Mouse (Mus musculus) urinary bladder, adult 2 months (tissue): Measurements from ENCODE around the gene Pxdn. TPM values are rescaled to one million over a fixed set of nuclear protein-coding genes. Genes with fewer than 3 reads are reported as not detected.

Source experiments
- DNase-seq: peaks from one replicate; pipeline ENCODE4 v3.0.0; 2022; ENCODE audit warnings: low spot score
- polyA plus RNA-seq: library from polyadenylated mRNA; depleted of rRNA; stranded (reverse); fragments of >200 nt; gene quantifications from 2 replicates; pipeline ENCODE4 v1.2.3, GENCODE M21; 2012

Pxdn gene
- polyA plus RNA-seq, 1 experiment: 32.2 TPM

- no peak for DNase-seq
Measured at GRCm38 (mm10) chr12:29952102-29952501, 14.7 kb downstream of the Pxdn start.

- no peak for DNase-seq
Measured at GRCm38 (mm10) chr12:29953999-29954398, 16.6 kb downstream of the Pxdn start.

GRCm38 (mm10) chr12:29954464-29954863 lies 17.1 kb downstream of the Pxdn start:
- no peak for DNase-seq

GRCm38 (mm10) chr12:29956969-29957368 lies 19.6 kb downstream of the Pxdn start:
- no peak for DNase-seq

- no peak for DNase-seq
Measured at GRCm38 (mm10) chr12:29958637-29959036, 21.2 kb downstream of the Pxdn start.

GRCm38 (mm10) chr12:29961041-29961440 lies 23.6 kb downstream of the Pxdn start:
- no peak for DNase-seq

- DNase-seq: no peak
Measured at GRCm38 (mm10) chr12:29965016-29965415, 27.6 kb downstream of the Pxdn start.

- no peak for DNase-seq
Measured at GRCm38 (mm10) chr12:29971795-29972464, 34.5 kb downstream of the Pxdn start.

GRCm38 (mm10) chr12:29972533-29972932 lies 35.1 kb downstream of the Pxdn start:
- no peak for DNase-seq

- no peak for DNase-seq
Measured at GRCm38 (mm10) chr12:29980076-29980475, 42.7 kb downstream of the Pxdn start.

GRCm38 (mm10) chr12:29981722-29982293 lies 44.4 kb downstream of the Pxdn start:
- DNase-seq: no peak

- DNase-seq: no peak
Measured at GRCm38 (mm10) chr12:29983190-29983589, 45.8 kb downstream of the Pxdn start.

- DNase-seq: no peak
Measured at GRCm38 (mm10) chr12:29985126-29985525, 47.7 kb downstream of the Pxdn start.

GRCm38 (mm10) chr12:29986241-29986640 lies 48.8 kb downstream of the Pxdn start:
- no peak for DNase-seq

GRCm38 (mm10) chr12:29998895-29999294 lies 61.5 kb downstream of the Pxdn start:
- DNase-seq: no peak

GRCm38 (mm10) chr12:30001951-30002350 lies 64.5 kb downstream of the Pxdn start:
- DNase-seq: no peak

- DNase-seq: no peak
Measured at GRCm38 (mm10) chr12:30003680-30004364, 66.4 kb downstream of the Pxdn start.

- no peak for DNase-seq
Measured at GRCm38 (mm10) chr12:30004365-30004723, 66.9 kb downstream of the Pxdn start.

- no peak for DNase-seq
Measured at GRCm38 (mm10) chr12:30006586-30006985, 69.2 kb downstream of the Pxdn start.

GRCm38 (mm10) chr12:30008741-30009140 lies 71.3 kb downstream of the Pxdn start:
- DNase-seq: no peak

- no peak for DNase-seq
Measured at GRCm38 (mm10) chr12:30015501-30015900, 78.1 kb downstream of the Pxdn start.

- no peak for DNase-seq
Measured at GRCm38 (mm10) chr12:30017131-30017530, 79.7 kb downstream of the Pxdn start.

- DNase-seq: no peak
Measured at GRCm38 (mm10) chr12:30020447-30020846, 83.0 kb downstream of the Pxdn start.
